Mouse (Mus musculus) cortical plate, adult 2 months (tissue): ENCODE data around the gene Fscn2.

Source experiments
- CTCF ChIP-seq: fragments of 200-500 bp; IDR thresholded peaks from 2 replicates; pipeline ENCODE4 v1.5.1; 2011; ENCODE audit warnings: mild to moderate bottlenecking, control low read depth, low read length; ENCODE audit not compliant: insufficient read depth; ENCODE audit errors: extremely low read depth
- POLR2A ChIP-seq: fragments of 200-500 bp; IDR thresholded peaks from 2 replicates; pipeline ENCODE4 v1.6.1; 2011; ENCODE audit warnings: mild to moderate bottlenecking, low read length, control low read depth; ENCODE audit not compliant: insufficient read depth; ENCODE audit errors: extremely low read depth

- TF ChIP-seq CTCF (no peak), POLR2A (no peak)
These were observed at the start of gene Fscn2 for GRCm38 (mm10) chr11:120361295-120361694.
